Mouse (Mus musculus): ENCODE measurements around the gene Aph1a. TPM values are rescaled to one million over a fixed set of nuclear protein-coding genes. Genes with fewer than 3 reads are reported as not detected.

Aph1a gene
- polyA plus RNA-seq, 1 experiment from 2014 or later: 35.1 TPM

DNA sequence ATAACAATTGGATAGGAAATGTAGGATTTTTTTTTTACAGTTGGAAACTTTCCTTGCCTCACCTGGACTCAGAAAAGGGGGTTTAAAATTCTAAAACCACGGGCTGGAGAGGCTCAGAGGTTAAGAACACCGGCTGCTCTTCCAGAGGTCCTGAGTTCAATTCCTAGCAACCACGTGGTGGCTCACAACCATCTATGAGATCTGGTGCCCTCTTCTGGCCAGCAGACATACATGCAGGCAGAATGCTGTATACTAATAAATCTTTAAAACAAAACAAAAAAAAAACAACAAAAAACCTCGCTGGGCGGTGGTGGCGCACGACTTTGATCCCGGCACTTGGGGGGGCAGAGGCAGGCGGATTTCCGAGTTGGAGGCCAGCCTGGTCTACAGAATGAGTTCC lies 32.6 kb upstream of the Aph1a start:
- no peak overlapping the region for H3K4me2 ChIP-seq
- H3K27ac ChIP-seq (ENCODE audit: low read depth, low read length): no peak overlapping the region; the same call in 1 of the 2 replicates
- no peaks in the 10 kb centered on the region for H3K27me3 ChIP-seq (replicated peaks; ENCODE audit: control insufficient read depth, insufficient read depth, low read length)
- H3K36me3 ChIP-seq (ENCODE audit: control insufficient read depth, insufficient read depth, low read length): peaks cover 9% of the 10 kb centered on the region
- no peak overlapping the region for H3K9ac ChIP-seq (ENCODE audit: low read depth, low read length)
- WGBS: 64% methylated on average over 10 of the region's 10 CpGs
- H3K4me1 ChIP-seq (replicated peaks; ENCODE audit: control insufficient read depth, insufficient read depth, low read length): no peaks in the 10 kb centered on the region
- H3K4me3 ChIP-seq (ENCODE audit: low read depth, low read length): no peak overlapping the region
- ATAC-seq (replicated peaks; ENCODE audit: low FRiP score) (no peak), DNase-seq (ENCODE audit: low spot score) (no peak)
- H3K9me3 ChIP-seq (ENCODE audit: control insufficient read depth, low read length): no peaks in the 10 kb centered on the region

- Histone ChIP-seq H3K4me2 (no peak overlapping the region), H3K27me3 (replicated peaks; ENCODE audit: control insufficient read depth, insufficient read depth, low read length) (no peaks in the 10 kb centered on the region), H3K4me3 (ENCODE audit: low read depth, low read length) (no peak overlapping the region), H3K9ac (ENCODE audit: low read depth, low read length) (no peak overlapping the region), H3K36me3 (ENCODE audit: control insufficient read depth, insufficient read depth, low read length) (peaks cover 10% of the 10 kb centered on the region), H3K9me3 (ENCODE audit: control insufficient read depth, low read length) (no peaks in the 10 kb centered on the region), H3K4me1 (replicated peaks; ENCODE audit: control insufficient read depth, insufficient read depth, low read length) (no peaks in the 10 kb centered on the region), H3K27ac (ENCODE audit: low read depth, low read length) (no peak overlapping the region)
- 33% methylated on average over 2 of the region's 2 CpGs for WGBS
- DNase-seq (ENCODE audit: low spot score) (no peak), ATAC-seq (replicated peaks; ENCODE audit: low FRiP score) (peak; percentile 76)
Measured at GRCm38 (mm10) chr3:95861796-95862195, 32.0 kb upstream of the Aph1a start.

GRCm38 (mm10) chr3:95863578-95863977 lies 30.2 kb upstream of the Aph1a start:
- 65% methylated on average over 7 of the region's 7 CpGs for WGBS

GRCm38 (mm10) chr3:95865050-95865449 lies 28.7 kb upstream of the Aph1a start:
- 83% methylated on average over 5 of the region's 5 CpGs for WGBS
- H3K9ac ChIP-seq (ENCODE audit: low read depth, low read length): no peak overlapping the region
- ATAC-seq (replicated peaks; ENCODE audit: low FRiP score) (no peak), DNase-seq (ENCODE audit: low spot score) (no peak)
- H3K4me3 ChIP-seq (ENCODE audit: low read depth, low read length): no peak overlapping the region
- H3K9me3 ChIP-seq (ENCODE audit: control insufficient read depth, low read length): no peaks in the 10 kb centered on the region
- no peak overlapping the region for H3K4me2 ChIP-seq
- H3K4me1 ChIP-seq (replicated peaks; ENCODE audit: control insufficient read depth, insufficient read depth, low read length): no peaks in the 10 kb centered on the region
- no peaks in the 10 kb centered on the region for H3K27me3 ChIP-seq (replicated peaks; ENCODE audit: control insufficient read depth, insufficient read depth, low read length)
- H3K36me3 ChIP-seq (ENCODE audit: control insufficient read depth, insufficient read depth, low read length): peaks cover 23% of the 10 kb centered on the region
- no peak overlapping the region for H3K27ac ChIP-seq (ENCODE audit: low read depth, low read length)

More at GRCm38 (mm10) chr3:95863578-95863977, 30.2 kb upstream of the Aph1a start:
- no peak overlapping the region for H3K4me3 ChIP-seq (ENCODE audit: low read depth, low read length)
- ATAC-seq (replicated peaks; ENCODE audit: low FRiP score) (no peak), DNase-seq (ENCODE audit: low spot score) (no peak)
- peaks cover 17% of the 10 kb centered on the region for H3K36me3 ChIP-seq (ENCODE audit: control insufficient read depth, insufficient read depth, low read length)
- no peak overlapping the region for H3K9ac ChIP-seq (ENCODE audit: low read depth, low read length)
- no peak overlapping the region for H3K27ac ChIP-seq (ENCODE audit: low read depth, low read length)
- H3K4me2 ChIP-seq: no peak overlapping the region
- H3K4me1 ChIP-seq (replicated peaks; ENCODE audit: control insufficient read depth, insufficient read depth, low read length): no peaks in the 10 kb centered on the region
- H3K27me3 ChIP-seq (replicated peaks; ENCODE audit: control insufficient read depth, insufficient read depth, low read length): no peaks in the 10 kb centered on the region
- H3K9me3 ChIP-seq (ENCODE audit: control insufficient read depth, low read length): no peaks in the 10 kb centered on the region

- H3K9ac ChIP-seq (ENCODE audit: low read depth, low read length): no peak overlapping the region
- no peak overlapping the region for H3K4me2 ChIP-seq
- WGBS: 87% methylated on average over 20 of the region's 20 CpGs
- DNase-seq (ENCODE audit: low spot score) (no peak), ATAC-seq (replicated peaks; ENCODE audit: low FRiP score) (no peak)
- peaks cover 23% of the 10 kb centered on the region for H3K36me3 ChIP-seq (ENCODE audit: control insufficient read depth, insufficient read depth, low read length)
- peaks cover 4% of the 10 kb centered on the region for H3K4me1 ChIP-seq (replicated peaks; ENCODE audit: control insufficient read depth, insufficient read depth, low read length)
- no peaks in the 10 kb centered on the region for H3K9me3 ChIP-seq (ENCODE audit: control insufficient read depth, low read length)
- no peak overlapping the region for H3K4me3 ChIP-seq (ENCODE audit: low read depth, low read length)
- H3K27ac ChIP-seq (ENCODE audit: low read depth, low read length): no peak overlapping the region
- no peaks in the 10 kb centered on the region for H3K27me3 ChIP-seq (replicated peaks; ENCODE audit: control insufficient read depth, insufficient read depth, low read length)
Measured at GRCm38 (mm10) chr3:95865571-95865970, 28.2 kb upstream of the Aph1a start.

GRCm38 (mm10) chr3:95866071-95866470 lies 27.7 kb upstream of the Aph1a start:
- ATAC-seq (replicated peaks; ENCODE audit: low FRiP score) (no peak), DNase-seq (ENCODE audit: low spot score) (no peak)
- Histone ChIP-seq H3K4me1 (replicated peaks; ENCODE audit: control insufficient read depth, insufficient read depth, low read length) (peaks cover 6% of the 10 kb centered on the region), H3K4me3 (ENCODE audit: low read depth, low read length) (no peak overlapping the region), H3K27ac (ENCODE audit: low read depth, low read length) (no peak overlapping the region), H3K9me3 (ENCODE audit: control insufficient read depth, low read length) (no peaks in the 10 kb centered on the region), H3K4me2 (no peak overlapping the region), H3K36me3 (ENCODE audit: control insufficient read depth, insufficient read depth, low read length) (peaks cover 23% of the 10 kb centered on the region), H3K27me3 (replicated peaks; ENCODE audit: control insufficient read depth, insufficient read depth, low read length) (no peaks in the 10 kb centered on the region), H3K9ac (ENCODE audit: low read depth, low read length) (no peak overlapping the region)
- 84% methylated on average over 5 of the region's 5 CpGs for WGBS

DNA sequence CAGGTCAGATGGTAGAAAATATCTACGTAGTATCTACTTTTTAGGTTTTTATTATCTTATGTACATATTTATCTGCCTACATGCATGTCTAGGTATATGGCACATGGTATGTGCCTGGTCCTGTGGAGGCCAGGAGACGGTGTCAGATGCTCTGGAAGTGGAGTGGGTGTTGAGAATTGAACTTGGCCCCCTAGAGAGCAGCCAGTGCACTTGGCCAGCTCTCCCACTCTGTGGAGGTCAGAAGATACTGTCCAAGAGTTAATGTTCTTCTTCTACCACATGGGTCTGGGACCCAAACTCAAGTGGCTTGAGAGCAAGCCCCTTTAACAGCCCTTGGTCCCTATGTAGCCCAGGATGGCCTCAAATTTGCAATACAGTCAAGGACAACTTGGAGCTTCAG lies 26.4 kb upstream of the Aph1a start:
- Histone ChIP-seq H3K4me1 (replicated peaks; ENCODE audit: control insufficient read depth, insufficient read depth, low read length) (peaks cover 10% of the 10 kb centered on the region), H3K27ac (ENCODE audit: low read depth, low read length) (no peak overlapping the region), H3K27me3 (replicated peaks; ENCODE audit: control insufficient read depth, insufficient read depth, low read length) (no peaks in the 10 kb centered on the region), H3K4me2 (no peak overlapping the region), H3K4me3 (ENCODE audit: low read depth, low read length) (no peak overlapping the region), H3K9ac (ENCODE audit: low read depth, low read length) (no peak overlapping the region), H3K9me3 (ENCODE audit: control insufficient read depth, low read length) (no peaks in the 10 kb centered on the region), H3K36me3 (ENCODE audit: control insufficient read depth, insufficient read depth, low read length) (peaks cover 23% of the 10 kb centered on the region)
- WGBS: 94% methylated on average over 2 of the region's 2 CpGs
- no peak for ATAC-seq (replicated peaks; ENCODE audit: low FRiP score)
- DNase-seq (ENCODE audit: low spot score): no peak

DNA sequence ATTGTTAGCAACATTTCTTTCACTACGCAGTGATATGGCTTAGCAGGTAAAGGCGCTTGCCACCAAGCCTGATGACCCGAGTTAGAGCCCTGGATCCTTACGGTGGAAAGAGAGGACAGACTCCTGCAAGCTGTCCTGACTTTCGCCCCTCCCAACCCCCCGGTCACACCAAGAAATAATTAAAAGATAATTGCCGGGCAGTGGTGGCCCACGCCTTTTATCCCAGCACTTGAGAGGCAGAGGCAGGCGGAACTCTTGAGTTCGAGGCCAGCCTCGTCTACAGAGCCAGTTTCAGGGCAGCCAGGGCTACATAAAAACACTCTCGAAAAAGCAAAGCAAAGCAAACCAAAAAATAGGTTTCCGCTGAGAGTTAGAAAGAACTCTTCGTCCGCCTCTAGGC lies 22.8 kb upstream of the Aph1a start:
- Histone ChIP-seq H3K36me3 (ENCODE audit: control insufficient read depth, insufficient read depth, low read length) (peaks cover 14% of the 10 kb centered on the region), H3K4me2 (peak overlapping the region; percentile 74), H3K27ac (ENCODE audit: low read depth, low read length) (peak overlapping the region; percentile 80), H3K4me3 (ENCODE audit: low read depth, low read length) (peak overlapping the region; percentile 70), H3K4me1 (replicated peaks; ENCODE audit: control insufficient read depth, insufficient read depth, low read length) (peaks cover 17% of the 10 kb centered on the region), H3K9ac (ENCODE audit: low read depth, low read length) (peak overlapping the region; percentile 87), H3K27me3 (replicated peaks; ENCODE audit: control insufficient read depth, insufficient read depth, low read length) (no peaks in the 10 kb centered on the region), H3K9me3 (ENCODE audit: control insufficient read depth, low read length) (no peaks in the 10 kb centered on the region)
- peak; percentile 22; the same call in 1 of the 2 replicates for ATAC-seq (replicated peaks; ENCODE audit: low FRiP score)
- WGBS: 6% methylated on average over 15 of the region's 15 CpGs
- no peak for DNase-seq (ENCODE audit: low spot score)

DNA sequence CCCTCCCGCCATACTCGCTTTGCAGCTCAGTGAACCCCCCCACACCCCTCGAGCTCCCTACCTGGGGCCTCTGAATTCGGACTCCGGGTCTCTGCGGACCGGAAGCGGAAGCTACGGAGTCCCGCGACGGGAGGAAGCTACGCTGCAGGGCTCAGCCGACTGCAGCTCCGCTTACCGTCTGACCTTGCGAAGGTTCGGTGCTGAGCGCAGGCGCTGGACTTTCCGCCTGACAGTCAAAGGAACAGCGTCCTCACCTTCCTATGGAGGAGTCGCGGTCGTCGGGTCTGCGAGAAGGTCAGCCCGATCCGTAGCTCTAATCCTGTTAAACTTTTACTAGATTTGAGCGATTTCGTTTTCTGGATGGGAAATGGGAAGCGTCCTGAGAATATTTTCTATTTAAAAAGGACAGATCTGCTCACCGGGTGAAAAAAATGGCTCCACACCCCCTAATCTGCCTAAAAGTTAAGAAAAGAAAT lies 22.3 kb upstream of the Aph1a start, which contains the start of gene Mrps21:
TSS of gene Mrps21 (minus strand) at position 128 of the 476 bp plus-strand sequence.
- Histone ChIP-seq H3K4me3 (ENCODE audit: low read depth, low read length) (peak within 1 kb of the TSS; percentile 70), H3K9ac (ENCODE audit: low read depth, low read length) (peak within 1 kb of the TSS; percentile 87), H3K4me1 (replicated peaks; ENCODE audit: control insufficient read depth, insufficient read depth, low read length) (peaks cover 17% of the 10 kb centered on the region), H3K9me3 (ENCODE audit: control insufficient read depth, low read length) (no peaks in the 10 kb centered on the region), H3K27ac (ENCODE audit: low read depth, low read length) (peak within 1 kb of the TSS; percentile 80), H3K27me3 (replicated peaks; ENCODE audit: control insufficient read depth, insufficient read depth, low read length) (no peaks in the 10 kb centered on the region), H3K36me3 (ENCODE audit: control insufficient read depth, insufficient read depth, low read length) (peaks cover 14% of the 10 kb centered on the region), H3K4me2 (peak within 1 kb of the TSS; percentile 74)
- DNase-seq (ENCODE audit: low spot score): peak; percentile 86
- WGBS: under 1% methylated on average over 33 of the region's 33 CpGs
- peak; percentile 96 for ATAC-seq (replicated peaks; ENCODE audit: low FRiP score)
